Mouse (Mus musculus) lung, postnatal 0 days (tissue): ENCODE results near the gene Slc2a9.

ENCODE experiments used
- CTCF ChIP-seq: IDR thresholded peaks from 2 replicates; pipeline ENCODE4 v1.5.1; 2016; ENCODE audit warnings: antibody characterized with exemption, mild to moderate bottlenecking
- EP300 ChIP-seq: IDR thresholded peaks from 2 replicates; pipeline ENCODE4 v1.6.1; 2016; ENCODE audit warnings: antibody characterized with exemption, mild to moderate bottlenecking, control low read depth

DNA sequence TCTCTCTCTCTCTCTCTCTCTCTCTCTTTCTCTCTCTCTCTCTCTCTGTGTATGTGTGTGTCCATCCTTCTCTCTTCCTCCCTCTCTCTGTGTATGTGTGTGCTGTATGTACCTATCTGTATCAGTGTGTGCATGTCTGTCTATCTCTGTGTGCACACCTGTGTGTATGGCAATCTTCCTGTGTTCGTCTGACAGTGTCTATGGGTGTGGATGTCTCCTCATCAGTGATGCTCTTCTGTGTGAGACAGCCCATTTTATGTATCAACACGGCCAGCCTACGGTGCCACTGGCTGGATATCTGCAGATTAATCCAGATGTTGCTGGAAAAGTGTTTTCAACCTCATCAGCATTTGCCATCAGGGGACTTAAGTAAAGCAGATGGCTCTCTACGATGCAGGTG, 15.7 kb downstream of the Slc2a9 start:
- no peak for TF ChIP-seq CTCF
- TF ChIP-seq EP300 = no peak
